Mouse (Mus musculus): ENCODE measurements around the gene Golph3.

- TF ChIP-seq POLR2A (IDR thresholded peaks at IDR 0.05; ENCODE audit: low read depth, low read length) = no peak
- no peak for TF ChIP-seq CTCF (IDR thresholded peaks at IDR 0.05; ENCODE audit: extremely low read depth, insufficient read depth, insufficient read length, insufficient replicate concordance)
Observed at GRCm38 (mm10) chr15:12368850-12369249, 47.6 kb downstream of the Golph3 start.

All from spleen, adult 2 months (tissue).